Mouse (Mus musculus) forebrain, embryonic 13.5 days (tissue): ENCODE results near the gene Cbx7. TPM values are rescaled to one million over a fixed set of nuclear protein-coding genes. Genes with fewer than 3 reads are reported as not detected.
"Not testable (repeated sequence)": the region's sequence is repeated elsewhere in the genome, so short reads cannot be mapped to it uniquely, and the experiment has no call there.

Experiments
- ATAC-seq: fragments of 200-750 bp; cut with Nextera tagmentation; 2 replicates; pipeline ENCODE4 v1.8.0; 2017
- H3K27ac ChIP-seq: fragments of 300-500 bp; sonication (generic); 2 replicates; pipeline ENCODE4 v1.5.1; 2015; ENCODE audit warnings: inconsistent platforms, mild to moderate bottlenecking, moderate library complexity
- H3K27me3 ChIP-seq: fragments of 300-500 bp; sonication (generic); 2 replicates; pipeline ENCODE4 v1.6.1; 2015; ENCODE audit warnings: mild to moderate bottlenecking, inconsistent platforms
- H3K36me3 ChIP-seq: fragments of 300-500 bp; sonication (generic); 2 replicates; pipeline ENCODE4 v1.6.1; 2015; ENCODE audit warnings: mild to moderate bottlenecking, inconsistent platforms; ENCODE audit not compliant: poor library complexity, severe bottlenecking
- H3K4me1 ChIP-seq: fragments of 300-500 bp; sonication (generic); 2 replicates; pipeline ENCODE4 v1.6.1; 2015; ENCODE audit warnings: inconsistent platforms
- H3K4me2 ChIP-seq: fragments of 300-500 bp; sonication (generic); 2 replicates; pipeline ENCODE4 v1.6.1; 2015; ENCODE audit warnings: inconsistent platforms, mild to moderate bottlenecking, moderate library complexity
- H3K4me3 ChIP-seq: fragments of 300-500 bp; sonication (generic); 2 replicates; pipeline ENCODE4 v1.5.1; 2015; ENCODE audit warnings: mild to moderate bottlenecking, inconsistent platforms
- H3K9ac ChIP-seq: fragments of 300-500 bp; sonication (generic); 2 replicates; pipeline ENCODE4 v1.6.1; 2015; ENCODE audit warnings: mild to moderate bottlenecking, inconsistent platforms
- H3K9me3 ChIP-seq: fragments of 300-500 bp; sonication (generic); replicated peaks from 2 replicates; pipeline ENCODE4 v1.6.1; 2016; ENCODE audit warnings: inconsistent platforms
- WGBS: fragments of 180-500 bp; shearing (Covaris S2); methylation state at CpG from one replicate; pipeline ENCODE4 v1.1.7; 2015; 5-methylcytosine and 5-hydroxymethylcytosine counted together
- polyA plus RNA-seq: library from polyadenylated mRNA; unstranded; fragments of >200 nt; fragmentation: Nextera tagmentation; extraction: Ambion mirVana; gene quantifications from 2 replicates; pipeline ENCODE4 v1.2.1, GENCODE M21; 2015

Cbx7 gene
- polyA plus RNA-seq, 1 experiment from 2014 or later, result 2.5 TPM

DNA sequence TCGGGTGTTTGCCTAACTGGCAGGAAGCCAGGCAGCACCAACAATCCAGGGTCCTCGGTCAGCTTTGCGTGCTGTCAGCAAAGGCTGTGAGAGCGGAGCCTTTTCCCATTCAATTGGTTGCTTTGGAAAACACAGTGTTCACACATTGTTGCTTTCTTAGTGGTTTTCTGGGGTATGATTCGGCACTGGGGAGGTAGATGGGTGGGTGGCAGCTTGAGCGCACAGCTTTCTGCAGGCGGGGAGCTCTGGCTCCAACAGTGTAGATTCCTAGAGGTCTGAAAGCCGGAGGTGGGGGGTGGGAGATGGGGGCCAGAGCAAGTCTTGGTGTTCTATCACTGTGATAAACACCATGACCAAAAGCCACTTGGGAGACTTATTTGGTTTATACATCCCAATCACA is 59.6 kb downstream of the Cbx7 start:
- no peak for ATAC-seq
- Histone ChIP-seq H3K4me1 (no peaks in the 10 kb centered on the region), H3K27ac (no peak overlapping the region), H3K9me3 (no peaks in the 10 kb centered on the region), H3K36me3 (no peaks in the 10 kb centered on the region), H3K4me2 (no peak overlapping the region), H3K9ac (no peak overlapping the region), H3K4me3 (no peak overlapping the region), H3K27me3 (no peaks in the 10 kb centered on the region)
- WGBS, result 80% methylated on average over 8 of the region's 8 CpGs

DNA sequence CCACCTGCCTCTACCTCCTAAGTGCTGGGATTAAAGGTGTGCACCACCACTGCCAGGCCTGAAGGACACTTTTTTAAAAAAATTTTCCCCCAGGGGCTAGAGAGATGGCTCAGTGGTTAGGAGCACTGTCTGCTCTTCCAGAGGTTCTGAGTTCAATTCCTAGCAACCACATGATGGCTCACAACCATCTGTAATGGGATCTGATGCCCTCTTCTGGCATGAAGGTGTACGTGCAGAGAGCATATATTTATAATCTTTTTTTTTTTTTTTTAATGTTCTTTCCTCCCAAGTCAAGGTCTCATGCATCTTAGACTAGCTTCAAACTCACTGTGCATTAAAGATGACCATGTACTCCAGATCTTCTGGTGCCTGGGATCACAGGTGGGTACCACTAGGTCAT is 60.1 kb downstream of the Cbx7 start:
- not testable (repeated sequence) for H3K27ac ChIP-seq, H3K27me3 ChIP-seq, H3K4me2 ChIP-seq, H3K9ac ChIP-seq, H3K4me1 ChIP-seq, H3K36me3 ChIP-seq, H3K4me3 ChIP-seq, ATAC-seq, H3K9me3 ChIP-seq
- 81% methylated on average over 1 of the region's 1 CpGs for WGBS

DNA sequence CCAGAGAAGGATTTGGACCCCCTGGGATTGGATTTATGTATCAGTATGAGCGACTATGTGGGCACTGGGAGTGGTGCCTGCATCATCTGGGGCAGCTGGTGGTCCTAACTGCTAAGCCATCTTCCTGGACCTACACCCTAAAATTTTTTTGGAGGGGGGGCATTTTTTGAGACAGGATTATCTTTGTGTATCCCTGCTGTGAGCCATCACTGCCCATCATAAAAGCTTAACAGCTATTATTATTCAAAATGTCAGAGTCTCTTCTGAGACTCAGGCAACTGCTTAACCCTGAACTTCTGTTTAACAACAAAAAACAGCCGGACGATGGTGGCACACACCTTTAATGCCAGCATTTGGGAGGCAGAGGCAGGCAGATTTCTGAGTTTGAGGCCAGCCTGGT is 61.9 kb downstream of the Cbx7 start:
- H3K9ac ChIP-seq, H3K36me3 ChIP-seq, H3K4me3 ChIP-seq, H3K27ac ChIP-seq, H3K9me3 ChIP-seq, ATAC-seq, H3K4me2 ChIP-seq, H3K4me1 ChIP-seq, H3K27me3 ChIP-seq: not testable (repeated sequence)
- WGBS, result 83% methylated on average over 3 of the region's 3 CpGs

DNA sequence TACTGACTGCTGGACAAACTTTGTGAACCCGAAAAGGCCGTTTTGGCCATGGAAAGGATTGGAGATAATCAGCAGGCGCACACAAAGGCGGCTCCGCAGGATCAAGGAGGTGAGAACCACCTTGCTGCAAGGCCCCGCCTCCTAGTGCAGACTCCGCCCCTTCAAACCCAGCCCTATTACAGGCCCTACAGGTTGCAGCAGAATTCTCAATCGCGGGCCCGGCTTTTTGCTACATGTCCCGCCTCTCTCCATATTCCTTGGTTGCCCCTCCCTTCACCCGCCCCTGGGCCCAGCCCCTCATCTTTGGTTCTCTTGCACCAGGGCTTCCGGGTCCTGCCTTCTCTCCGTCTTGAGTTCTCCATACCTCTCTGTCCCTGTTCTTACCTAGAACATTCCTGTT is 64.1 kb downstream of the Cbx7 start:
- Histone ChIP-seq H3K4me3 (no peak overlapping the region), H3K36me3 (no peaks in the 10 kb centered on the region), H3K9me3 (no peaks in the 10 kb centered on the region), H3K27ac (no peak overlapping the region), H3K4me1 (no peaks in the 10 kb centered on the region), H3K4me2 (no peak overlapping the region), H3K27me3 (no peaks in the 10 kb centered on the region), H3K9ac (no peak overlapping the region)
- 46% methylated on average over 14 of the region's 14 CpGs for WGBS
- ATAC-seq, result no peak

DNA sequence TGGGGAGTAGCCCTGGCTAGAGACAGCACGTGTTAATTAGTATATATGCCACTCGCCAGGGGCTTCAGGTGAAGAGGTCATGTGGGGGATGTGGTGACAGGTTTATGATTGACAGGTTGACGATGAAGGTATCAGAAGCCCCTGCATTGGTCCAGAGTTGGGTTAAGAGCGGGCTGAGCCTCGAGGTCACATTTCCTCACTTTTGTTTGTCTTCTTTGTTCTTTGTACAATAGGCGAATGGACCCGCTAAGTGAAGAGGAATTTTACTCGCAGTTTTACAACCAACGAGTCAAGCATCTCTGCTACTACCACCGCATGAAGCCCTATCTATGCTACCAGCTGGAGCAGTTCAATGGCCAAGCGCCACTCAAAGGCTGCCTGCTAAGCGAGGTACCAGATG is 65.7 kb downstream of the Cbx7 start:
- H3K27ac ChIP-seq, result no peak overlapping the region
- 51% methylated on average over 12 of the region's 12 CpGs for WGBS
- H3K9ac ChIP-seq, result no peak overlapping the region
- no peaks in the 10 kb centered on the region for H3K9me3 ChIP-seq
- no peak for ATAC-seq
- no peak overlapping the region for H3K4me2 ChIP-seq
- H3K36me3 ChIP-seq, result no peaks in the 10 kb centered on the region
- H3K4me3 ChIP-seq, result no peak overlapping the region
- H3K27me3 ChIP-seq, result no peaks in the 10 kb centered on the region
- no peaks in the 10 kb centered on the region for H3K4me1 ChIP-seq

DNA sequence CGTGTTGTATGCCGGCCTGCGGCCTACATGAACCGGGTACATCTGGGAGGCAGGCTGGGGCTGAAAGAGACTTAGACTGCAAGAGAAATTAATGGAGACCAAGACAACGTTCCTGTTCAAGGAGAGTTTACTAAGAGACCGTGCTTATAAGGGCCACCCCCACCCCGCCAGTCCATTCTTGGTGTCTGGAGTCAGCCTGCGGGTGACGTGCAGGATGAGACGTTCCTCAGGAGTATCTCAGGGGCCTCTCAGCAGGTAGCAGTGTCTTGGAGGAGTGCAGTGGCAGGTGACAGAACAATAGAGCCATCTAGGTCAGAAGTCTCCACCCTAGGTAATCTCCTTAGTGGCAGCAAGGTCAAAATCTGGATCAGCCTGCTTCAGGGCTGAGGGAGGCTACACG is 66.2 kb downstream of the Cbx7 start:
- not testable (repeated sequence) for H3K27me3 ChIP-seq, H3K36me3 ChIP-seq, H3K4me3 ChIP-seq, H3K4me2 ChIP-seq, H3K27ac ChIP-seq, ATAC-seq, H3K9me3 ChIP-seq, H3K4me1 ChIP-seq, H3K9ac ChIP-seq
- WGBS, result 81% methylated on average over 11 of the region's 11 CpGs

DNA sequence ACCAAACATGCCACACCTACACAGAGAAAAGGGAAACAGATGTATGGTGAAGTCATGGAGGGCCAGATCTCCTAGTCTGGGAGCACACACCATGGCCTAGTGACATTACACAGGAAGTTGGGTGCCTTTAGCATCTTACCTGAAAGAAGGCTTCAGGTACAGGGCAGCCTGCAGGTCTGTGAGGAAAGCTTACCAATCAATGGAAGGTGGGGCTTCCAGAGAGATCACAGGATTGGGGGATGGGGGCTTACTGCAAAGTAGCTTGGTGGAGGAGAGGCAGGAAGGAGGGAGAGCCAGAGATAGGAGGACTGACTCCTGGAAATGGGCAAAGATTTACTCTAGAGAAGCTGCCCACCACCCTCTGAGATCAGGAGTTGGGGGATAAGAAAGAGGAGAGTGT is 67.0 kb downstream of the Cbx7 start:
- Histone ChIP-seq H3K36me3 (no peaks in the 10 kb centered on the region), H3K4me1 (no peaks in the 10 kb centered on the region), H3K27ac (no peak overlapping the region), H3K4me3 (no peak overlapping the region), H3K9me3 (no peaks in the 10 kb centered on the region), H3K27me3 (no peaks in the 10 kb centered on the region), H3K4me2 (no peak overlapping the region), H3K9ac (no peak overlapping the region)
- ATAC-seq, result no peak

DNA sequence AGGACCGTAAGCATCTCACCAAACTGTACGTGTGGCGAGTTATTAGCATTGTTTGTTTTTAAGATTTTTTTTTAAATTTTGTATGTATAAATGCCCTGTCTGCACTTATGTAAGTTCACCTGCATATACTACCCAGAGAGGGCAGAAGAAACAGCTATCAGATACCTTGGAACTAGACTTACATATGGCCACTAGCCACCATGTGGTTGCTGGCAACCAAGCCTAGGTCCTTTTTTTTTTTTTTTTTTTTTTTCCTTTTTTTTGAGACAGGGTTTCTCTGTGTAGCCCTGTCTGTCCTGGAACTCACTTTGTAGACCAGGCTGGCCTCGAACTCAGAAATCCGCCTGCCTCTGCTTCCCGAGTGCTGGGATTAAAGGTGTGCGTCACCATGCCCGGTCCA is 67.8 kb downstream of the Cbx7 start:
- H3K27me3 ChIP-seq, H3K36me3 ChIP-seq, H3K9me3 ChIP-seq, H3K4me1 ChIP-seq, ATAC-seq, H3K9ac ChIP-seq, H3K4me3 ChIP-seq, H3K27ac ChIP-seq, H3K4me2 ChIP-seq: not testable (repeated sequence)
- WGBS, result 96% methylated on average over 8 of the region's 8 CpGs

DNA sequence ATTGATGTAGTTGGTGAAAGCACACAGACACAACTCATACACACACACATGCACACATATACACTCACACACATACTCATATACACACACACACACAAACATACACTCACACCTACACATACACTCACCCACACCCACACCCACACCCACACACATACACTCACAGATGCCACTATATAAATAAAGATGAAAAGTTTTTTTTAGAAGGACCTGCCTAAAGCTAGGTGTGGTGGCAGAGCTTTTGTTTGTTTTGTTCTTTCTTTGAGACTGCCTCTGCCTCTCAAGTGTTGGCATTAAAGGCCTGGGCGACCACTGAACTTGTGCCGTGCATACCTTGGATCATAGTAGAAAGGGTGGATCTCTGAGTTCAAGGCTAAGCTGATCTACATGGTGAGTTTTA is 69.5 kb downstream of the Cbx7 start:
- WGBS, result 78% methylated on average over 2 of the region's 2 CpGs

DNA sequence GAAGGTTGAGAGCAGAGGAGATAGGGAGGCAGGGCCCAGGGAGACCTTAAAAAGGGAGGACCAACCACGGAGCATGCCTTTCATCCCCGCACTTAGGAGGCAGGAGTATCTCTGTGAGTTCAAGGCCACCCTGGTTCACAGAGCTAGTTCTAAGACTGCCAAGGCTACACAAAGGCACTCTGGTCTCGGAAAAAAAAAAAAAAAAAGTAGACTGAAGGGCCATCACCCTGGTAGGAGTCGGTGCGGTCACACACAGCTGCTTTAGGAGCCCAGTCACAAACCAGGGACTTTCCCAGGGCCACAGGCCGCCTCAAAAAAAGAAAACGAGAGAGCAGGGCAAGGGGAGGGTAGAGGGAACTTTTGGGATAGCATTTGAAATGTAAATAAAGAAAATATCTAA is 70.2 kb downstream of the Cbx7 start:
- H3K36me3 ChIP-seq, result no peaks in the 10 kb centered on the region
- H3K4me3 ChIP-seq, result no peak overlapping the region
- H3K27ac ChIP-seq, result no peak overlapping the region
- no peak overlapping the region for H3K9ac ChIP-seq
- 69% methylated on average over 7 of the region's 7 CpGs for WGBS
- H3K27me3 ChIP-seq, result no peaks in the 10 kb centered on the region
- no peaks in the 10 kb centered on the region for H3K4me1 ChIP-seq
- H3K4me2 ChIP-seq, result no peak overlapping the region
- H3K9me3 ChIP-seq, result no peaks in the 10 kb centered on the region
- no peak for ATAC-seq

More for the DNA sequence above, 69.5 kb downstream of the Cbx7 start:
- Histone ChIP-seq H3K4me3 (no peak overlapping the region), H3K4me2 (no peak overlapping the region), H3K4me1 (no peaks in the 10 kb centered on the region), H3K9ac (no peak overlapping the region), H3K27me3 (no peaks in the 10 kb centered on the region), H3K36me3 (no peaks in the 10 kb centered on the region), H3K9me3 (no peaks in the 10 kb centered on the region), H3K27ac (no peak overlapping the region)
- ATAC-seq, result no peak

DNA sequence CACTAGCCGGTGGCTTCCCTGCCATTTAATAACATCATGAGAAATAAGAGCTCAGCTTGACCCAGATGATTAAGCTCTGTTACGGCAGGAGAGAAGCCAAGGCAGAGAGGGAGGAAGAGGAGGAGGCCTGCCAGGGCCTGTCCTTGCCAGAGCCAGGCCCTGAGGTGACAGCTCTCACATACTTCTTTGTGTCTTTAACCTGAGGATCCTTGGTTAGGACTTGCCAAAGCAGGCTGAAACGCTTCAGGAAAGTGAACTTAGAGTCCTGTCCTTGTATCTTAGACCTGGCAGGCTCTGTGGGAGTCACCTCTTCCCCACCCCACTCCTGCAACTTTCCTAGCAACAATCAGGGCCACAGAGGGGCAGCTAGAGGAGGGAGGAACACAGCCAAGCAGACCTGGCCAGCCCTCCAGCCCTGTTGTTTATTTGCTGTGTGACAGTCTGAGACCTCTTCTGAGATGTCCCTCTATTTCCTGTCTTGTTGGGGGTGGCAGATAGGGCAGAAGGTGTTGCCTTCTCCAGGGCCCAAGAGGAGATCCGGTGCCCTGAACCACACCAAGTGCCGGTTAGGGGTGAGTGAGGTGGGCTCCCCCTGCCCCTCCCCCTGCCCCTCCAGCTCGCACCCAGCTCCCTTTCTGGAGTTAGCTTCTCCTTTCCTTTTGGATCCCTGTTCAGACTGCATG is 71.0 kb downstream of the Cbx7 start:
- H3K4me3 ChIP-seq, result no peak overlapping the region
- no peaks in the 10 kb centered on the region for H3K36me3 ChIP-seq
- no peaks in the 10 kb centered on the region for H3K9me3 ChIP-seq
- no peak overlapping the region for H3K9ac ChIP-seq
- no peak for ATAC-seq
- no peak overlapping the region for H3K27ac ChIP-seq
- H3K4me2 ChIP-seq, result no peak overlapping the region
- H3K27me3 ChIP-seq, result no peaks in the 10 kb centered on the region
- H3K4me1 ChIP-seq, result no peaks in the 10 kb centered on the region
- 90% methylated on average over 6 of the region's 6 CpGs for WGBS

DNA sequence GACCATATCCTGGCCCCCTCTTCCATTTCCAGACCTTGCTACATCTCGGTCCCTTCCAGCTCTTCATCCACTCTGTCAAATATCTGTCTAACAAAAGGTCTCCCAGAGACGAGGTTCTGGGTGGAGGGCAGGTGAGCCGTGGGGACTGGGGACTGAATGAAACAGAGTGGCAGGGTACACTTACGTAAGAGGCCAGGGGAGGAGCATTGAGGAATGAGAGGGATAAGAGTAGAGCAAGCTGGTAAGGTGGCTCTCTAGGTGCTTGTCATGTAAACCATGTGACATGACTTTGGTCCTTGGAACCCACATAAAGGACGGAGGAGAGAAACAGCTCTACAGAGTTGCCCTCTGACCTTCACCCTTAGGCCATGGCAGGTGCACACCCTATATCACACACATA is 71.9 kb downstream of the Cbx7 start:
- no peaks in the 10 kb centered on the region for H3K36me3 ChIP-seq
- no peaks in the 10 kb centered on the region for H3K4me1 ChIP-seq
- no peak overlapping the region for H3K27ac ChIP-seq
- no peaks in the 10 kb centered on the region for H3K9me3 ChIP-seq
- no peaks in the 10 kb centered on the region for H3K27me3 ChIP-seq
- H3K4me3 ChIP-seq, result no peak overlapping the region
- 82% methylated on average over 5 of the region's 5 CpGs for WGBS
- H3K4me2 ChIP-seq, result no peak overlapping the region
- no peak overlapping the region for H3K9ac ChIP-seq
- no peak for ATAC-seq

DNA sequence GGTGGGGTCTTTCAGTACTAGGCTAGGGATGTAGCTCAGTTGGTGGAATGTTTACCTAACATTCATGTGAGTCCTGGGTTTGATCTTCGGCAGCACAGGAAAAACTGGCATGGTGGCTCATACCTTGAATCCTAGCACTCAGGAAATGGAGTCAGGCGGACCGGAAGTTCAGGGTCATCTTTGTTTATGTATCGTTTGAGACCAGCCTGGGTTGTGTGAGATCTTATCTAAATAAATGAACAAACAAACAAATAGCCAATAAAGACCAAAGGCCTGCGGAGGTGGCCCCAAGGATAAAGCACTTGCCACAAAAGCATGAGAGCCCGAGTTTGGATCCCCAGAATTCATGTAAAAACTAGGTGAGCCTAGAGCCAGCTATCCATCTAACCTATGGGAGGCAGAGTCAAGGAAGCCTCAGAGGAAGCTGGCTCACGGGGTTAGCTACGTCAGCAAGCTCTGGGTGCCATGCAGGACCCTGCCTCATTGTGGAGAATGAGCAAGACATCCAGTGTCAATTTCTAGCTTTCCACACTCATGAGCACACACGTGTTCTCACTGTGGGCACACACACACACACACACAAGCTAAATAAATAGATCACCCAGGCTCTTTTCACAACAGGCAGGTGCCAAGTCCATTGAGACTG is 74.7 kb downstream of the Cbx7 start:
- peaks cover 11% of the 10 kb centered on the region; the same call in 1 of the 2 replicates for H3K4me1 ChIP-seq
- no peaks in the 10 kb centered on the region for H3K36me3 ChIP-seq
- no peak overlapping the region for H3K9ac ChIP-seq
- no peak overlapping the region for H3K4me3 ChIP-seq
- no peak overlapping the region for H3K27ac ChIP-seq
- no peak overlapping the region for H3K4me2 ChIP-seq
- H3K9me3 ChIP-seq, result no peaks in the 10 kb centered on the region
- peaks cover 10% of the 10 kb centered on the region; the same call in 1 of the 2 replicates for H3K27me3 ChIP-seq
- no peak for ATAC-seq
- WGBS, result 92% methylated on average over 9 of the region's 9 CpGs
